Mouse (Mus musculus) ovary, adult 10 weeks (tissue): ENCODE data around the gene 1700023F06Rik. TPM values are rescaled to one million over a fixed set of nuclear protein-coding genes. Genes with fewer than 3 reads are reported as not detected.

ENCODE experiments used
- polyA plus RNA-seq: library from polyadenylated mRNA; stranded (reverse); fragments of 350-450 nt; fragmentation: Illumina TruSeq; extraction: RNeasy Lipid Tissue Mini Kit (QIAGEN cat#74804); gene quantifications from one replicate; pipeline ENCODE4 v1.2.3, GENCODE M21; 2014

The 1700023F06Rik gene
- polyA plus RNA-seq = not detected

GRCm38 (mm10) chr11:103208458-103208857 is at the start of gene 1700023F06Rik:
Gene 1700023F06Rik (minus strand): TSS chr11:103208558.

GRCm38 (mm10) chr11:103217790-103218516 is 9.6 kb upstream of the 1700023F06Rik start, which contains the start of gene Spata32:
Gene Spata32 (minus strand): TSS chr11:103218432.

GRCm38 (mm10) chr11:103170494-103171285 is 37.7 kb downstream of the 1700023F06Rik start, which contains the start of gene Fmnl1:
Gene Fmnl1 (plus strand): TSS chr11:103171107.

Other genes starting within 250 kb of the 1700023F06Rik start
- 10.2 TPM for gene Nmt1, start 180.4 kb downstream of the 1700023F06Rik start, polyA plus RNA-seq
- gene Dcakd, start 180.2 kb downstream of the 1700023F06Rik start, polyA plus RNA-seq = 10.7 TPM
- not detected for gene Plcd3, start 106.9 kb downstream of the 1700023F06Rik start, polyA plus RNA-seq
- not detected for gene Acbd4, start 106.9 kb downstream of the 1700023F06Rik start, polyA plus RNA-seq
- 60.1 TPM for gene Hexim1, start 92.3 kb downstream of the 1700023F06Rik start, polyA plus RNA-seq
- 3.1 TPM for gene Hexim2, start 76.1 kb downstream of the 1700023F06Rik start, polyA plus RNA-seq
- not detected for gene Fmnl1, start 37.5 kb downstream of the 1700023F06Rik start, polyA plus RNA-seq
- not detected for gene Spata32, start 9.9 kb upstream of the 1700023F06Rik start, polyA plus RNA-seq
- not detected for gene Map3k14, start 58.9 kb upstream of the 1700023F06Rik start, polyA plus RNA-seq
- gene Arhgap27, start 155.1 kb upstream of the 1700023F06Rik start, polyA plus RNA-seq = 0.26 TPM
- gene Plekhm1, start 204.1 kb upstream of the 1700023F06Rik start, polyA plus RNA-seq = 1.1 TPM